Mouse (Mus musculus) hematopoietic stem cell, adult 5-6 weeks (primary cell): ENCODE measurements around the gene Cadps2. TPM values are rescaled to one million over a fixed set of nuclear protein-coding genes. Genes with fewer than 3 reads are reported as not detected.

Experiments
- ATAC-seq, 2 experiments: fragments of 125-278 bp in 1 of 2; replicated peaks in 1 of 2; 2 replicates each; pipeline ENCODE4 v1.8.0; 2016 to 2017; ENCODE audit warnings: inconsistent platforms in 2 of 2, mild to moderate bottlenecking in 2 of 2, moderate number of reproducible peaks in 2 of 2, low read depth in 1 of 2, moderate TSS enrichment in 1 of 2; ENCODE audit not compliant: low FRiP score in 2 of 2, poor library complexity in 2 of 2, severe bottlenecking in 2 of 2, insufficient read depth in 1 of 2, low TSS enrichment in 1 of 2
- total RNA-seq: library from RNA; stranded (forward); fragments of 172-1452, 232-1000 nt; gene quantifications from 2 replicates; pipeline ENCODE4 v1.2.3, GENCODE M21; 2017

Cadps2 gene
- total RNA-seq, 1 experiment from 2014 or later, result 17.5 TPM

- ATAC-seq, result no peak
Observed at GRCm38 (mm10) chr6:23647627-23648247, 191.5 kb downstream of the Cadps2 start.

- ATAC-seq, result no peak; a peak in 1 of 4 replicates
Observed at GRCm38 (mm10) chr6:23637081-23637480, 202.1 kb downstream of the Cadps2 start.

- no peak for ATAC-seq
Observed at GRCm38 (mm10) chr6:23635208-23635607, 204.0 kb downstream of the Cadps2 start.

GRCm38 (mm10) chr6:23634016-23634415 is 205.2 kb downstream of the Cadps2 start:
- no peak for ATAC-seq

DNA sequence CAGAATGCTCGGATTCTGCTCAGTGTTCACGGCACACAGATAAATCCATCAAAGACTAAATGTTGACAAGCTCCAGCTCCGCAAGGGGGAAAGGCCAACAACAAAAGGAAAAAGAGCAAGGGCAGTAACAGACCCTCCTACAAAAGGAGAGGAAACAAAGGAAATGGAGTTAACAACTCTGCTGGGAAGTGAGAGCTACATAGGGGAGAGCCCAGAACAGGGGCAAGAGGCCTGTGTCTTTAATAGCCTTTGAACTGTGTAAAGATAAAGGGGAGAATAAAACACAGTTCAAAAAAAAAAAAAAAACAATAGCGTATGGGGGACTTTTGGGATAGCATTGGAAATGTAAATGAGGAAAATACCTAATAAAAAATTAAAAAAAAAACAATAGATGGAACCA is 208.8 kb downstream of the Cadps2 start:
- ATAC-seq, result no peak

DNA sequence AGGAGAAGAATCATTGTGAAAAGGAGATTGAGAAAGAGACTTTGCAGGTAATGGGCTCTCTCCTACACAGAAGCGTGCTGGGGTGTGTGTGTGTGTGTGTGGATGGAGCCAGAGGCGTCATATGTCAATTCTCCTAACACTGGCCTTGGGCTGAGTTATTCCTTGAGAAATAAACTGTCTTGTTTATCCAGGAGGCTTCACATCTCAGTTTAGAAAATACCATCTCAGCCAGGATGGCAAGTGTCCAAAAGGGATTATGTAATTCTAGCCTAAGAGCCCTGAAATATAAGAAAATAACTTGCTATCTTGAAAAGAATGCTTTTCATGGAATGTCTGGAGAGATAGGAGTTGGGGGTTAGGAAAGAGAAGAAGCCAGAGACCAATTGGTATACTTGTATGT is 264.1 kb downstream of the Cadps2 start:
- no peak for ATAC-seq

DNA sequence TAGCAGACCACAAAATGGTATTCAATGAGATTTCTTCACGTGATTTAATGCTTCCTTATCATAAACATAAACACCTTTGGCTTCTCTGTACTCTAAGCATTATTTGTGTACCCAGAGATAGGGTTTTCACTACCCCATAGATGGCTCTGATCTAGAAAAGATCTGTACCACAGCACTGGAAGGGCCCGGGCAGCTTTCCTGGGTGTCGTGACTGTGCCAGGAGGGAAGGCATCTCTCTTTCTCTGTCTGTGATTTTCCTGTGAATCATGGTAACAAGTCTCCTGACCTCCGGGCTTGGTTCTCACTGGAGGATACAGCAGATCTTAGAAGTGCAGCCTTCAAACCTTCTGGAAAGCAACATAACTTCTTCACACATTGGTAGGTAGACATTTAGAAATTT is 265.5 kb downstream of the Cadps2 start:
- ATAC-seq, result no peak

- ATAC-seq, result no peak
Observed at GRCm38 (mm10) chr6:23572401-23572800, 266.8 kb downstream of the Cadps2 start.

- ATAC-seq, result no peak
Observed at GRCm38 (mm10) chr6:23569686-23570085, 269.5 kb downstream of the Cadps2 start.

DNA sequence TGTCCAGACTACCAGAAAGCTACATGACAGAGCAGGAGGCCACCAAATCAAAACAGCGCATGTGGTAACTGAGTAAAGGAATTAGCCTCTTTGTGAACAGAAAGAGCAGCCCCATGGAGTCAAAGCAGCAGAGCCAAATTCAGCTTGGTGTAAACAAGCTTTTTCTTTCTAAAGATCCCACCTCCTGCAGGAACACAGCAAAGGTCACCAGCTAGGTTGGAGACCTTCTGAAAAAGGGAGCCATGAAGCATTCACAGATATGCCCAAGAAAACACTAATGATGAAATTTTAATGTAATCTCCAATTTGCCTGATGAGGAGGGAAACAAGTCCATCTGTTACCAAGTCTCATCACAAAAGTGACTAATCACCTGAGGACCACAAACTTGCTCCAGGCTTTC is 270.5 kb downstream of the Cadps2 start:
- no peak for ATAC-seq

GRCm38 (mm10) chr6:23567651-23568050 is 271.6 kb downstream of the Cadps2 start:
- ATAC-seq, result no peak

DNA sequence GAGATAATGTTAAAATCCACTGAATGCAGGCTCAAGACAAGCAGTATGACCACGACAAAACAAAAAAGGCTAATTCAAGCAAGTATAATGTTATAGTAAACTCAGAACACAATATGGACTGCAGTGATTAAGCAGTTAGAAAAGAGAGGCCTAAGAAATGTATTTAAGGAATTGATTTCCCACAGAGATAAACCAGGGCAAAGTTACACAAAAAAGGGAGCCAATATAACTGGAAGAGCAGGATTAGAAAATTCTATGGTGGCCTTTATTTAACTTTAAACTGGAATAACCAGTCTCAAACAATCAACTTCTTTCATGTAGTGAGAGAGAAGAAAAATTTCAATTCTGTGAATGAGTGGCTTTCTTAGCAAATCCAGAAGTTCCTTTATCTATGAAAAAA is 289.3 kb downstream of the Cadps2 start:
- no peak for ATAC-seq

- no peak for ATAC-seq
Observed at GRCm38 (mm10) chr6:23523710-23524109, 315.5 kb downstream of the Cadps2 start.

DNA sequence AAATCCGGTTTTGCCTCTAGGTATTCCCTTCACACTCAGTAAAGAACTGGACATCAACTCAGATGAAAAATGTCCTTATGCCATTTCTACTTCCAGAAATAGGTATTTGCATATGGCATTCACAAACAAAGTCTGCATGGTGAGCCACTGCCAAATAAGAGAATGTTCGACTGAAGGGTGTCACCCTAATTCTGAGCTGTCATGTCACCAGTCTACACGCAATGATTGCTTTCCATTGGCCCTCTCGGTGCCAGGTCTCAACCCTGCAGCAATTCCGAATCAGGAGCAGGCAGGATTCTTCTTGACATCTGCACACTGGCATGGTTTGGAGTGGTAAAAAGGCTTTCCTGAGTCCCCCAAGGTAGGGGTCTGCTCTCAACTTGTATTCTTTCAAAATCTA is 316.7 kb downstream of the Cadps2 start:
- no peak for ATAC-seq

DNA sequence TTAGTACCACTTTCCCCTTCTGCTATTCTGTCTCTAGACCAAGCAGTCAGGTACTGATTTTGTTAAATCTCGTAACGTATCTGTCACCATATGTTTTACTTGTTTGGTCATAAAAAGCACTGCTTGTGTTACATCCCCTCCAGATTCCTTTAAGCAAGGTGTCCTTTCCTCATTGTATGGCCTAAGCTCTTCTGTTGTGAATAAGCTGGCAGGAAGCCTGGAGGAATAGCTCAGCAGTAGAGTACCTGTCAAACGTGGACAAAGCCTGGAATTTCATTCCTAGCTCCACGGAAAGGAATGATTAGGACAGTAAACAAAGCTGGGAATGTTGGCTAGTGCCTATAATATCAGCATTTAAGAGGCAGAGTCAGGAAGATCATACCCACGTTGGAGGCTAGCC is 340.6 kb downstream of the Cadps2 start:
- no peak for ATAC-seq

DNA sequence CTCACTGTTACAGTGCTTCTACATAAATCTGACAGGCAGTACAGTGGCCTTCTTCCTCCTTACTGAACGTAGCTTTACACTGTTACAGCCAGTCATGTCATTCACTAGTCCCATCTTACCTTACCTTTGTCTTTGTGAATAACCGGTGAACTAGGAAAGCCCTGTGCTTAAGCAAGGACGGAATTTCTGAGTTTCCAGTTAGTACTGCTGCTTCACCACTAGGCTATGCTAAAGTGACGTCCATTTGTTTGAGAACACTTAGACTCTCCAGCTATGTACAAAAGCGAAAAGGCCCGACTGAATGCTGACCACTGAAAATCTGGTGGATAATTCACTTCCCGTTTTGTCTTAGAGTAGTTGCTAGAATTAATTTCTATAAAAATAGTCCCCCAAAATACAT is 347.4 kb downstream of the Cadps2 start:
- peak; percentile 59 to 66; a peak in 2 of 4 replicates for ATAC-seq

DNA sequence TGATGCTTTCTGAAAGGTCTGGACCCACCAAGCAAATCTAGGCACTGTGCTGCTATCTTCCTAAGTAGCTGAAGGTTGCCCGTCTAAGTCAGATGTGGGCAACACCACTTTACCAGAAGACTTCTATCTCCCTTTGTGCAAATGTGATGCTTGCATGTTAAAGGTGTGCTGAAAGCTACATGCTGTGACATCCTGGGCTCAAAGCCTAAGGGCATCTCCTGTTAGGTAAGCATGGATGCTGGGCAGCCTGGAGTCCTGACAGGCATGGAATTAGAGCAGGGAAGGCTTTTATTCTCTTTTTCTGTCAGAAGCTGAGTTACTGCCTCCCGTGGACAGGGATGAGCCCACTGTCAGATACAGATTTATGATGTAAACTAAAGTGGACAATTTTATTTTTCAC is 348.8 kb downstream of the Cadps2 start:
- ATAC-seq, result no peak

GRCm38 (mm10) chr6:23489046-23489445 is 350.2 kb downstream of the Cadps2 start:
- no peak for ATAC-seq

DNA sequence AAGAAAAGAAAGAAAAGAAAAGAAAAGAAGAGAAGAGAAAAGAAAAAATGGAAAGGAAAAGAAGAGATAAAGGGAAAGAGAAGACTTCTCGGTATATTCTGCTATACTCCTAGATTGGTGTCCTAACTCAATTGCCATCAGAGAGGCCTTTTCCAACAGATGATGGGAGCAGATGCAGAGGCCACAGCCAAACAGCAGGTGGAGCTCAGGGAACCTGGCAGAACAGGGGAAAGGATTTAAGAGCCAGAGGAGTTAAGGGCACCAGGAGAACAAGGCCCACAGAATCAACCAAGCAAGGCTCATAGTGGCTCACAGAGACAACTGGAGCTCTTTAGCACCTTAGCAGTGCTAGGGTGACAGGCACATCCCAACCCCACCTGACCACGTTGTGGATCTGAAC is 366.5 kb downstream of the Cadps2 start:
- ATAC-seq, result peak in 1 of 2 experiments; percentile 48; a peak in 1 of 4 replicates
